Mouse (Mus musculus) liver, adult (tissue): ENCODE data around the gene Poglut1.

Experiments used
- GATA4 ChIP-seq: IDR thresholded peaks from 2 replicates; pipeline ENCODE4 v1.6.1; 2014; ENCODE audit warnings: mild to moderate bottlenecking, low read length; ENCODE audit not compliant: insufficient replicate concordance

Gene Poglut1

GRCm38 (mm10) chr16:38549479-38550396 is at the start of gene Poglut1:
Gene Poglut1, minus strand, starts transcription at chr16:38550258.
- no peak for TF ChIP-seq GATA4

GRCm38 (mm10) chr16:38598986-38599680 is 49.1 kb upstream of the Poglut1 start:
- TF ChIP-seq GATA4: no peak

GRCm38 (mm10) chr16:38596651-38597050 is 46.6 kb upstream of the Poglut1 start:
- no peak for TF ChIP-seq GATA4

- TF ChIP-seq GATA4: no peak
Measured at GRCm38 (mm10) chr16:38596099-38596498, 46.0 kb upstream of the Poglut1 start.

- no peak for TF ChIP-seq GATA4
Measured at GRCm38 (mm10) chr16:38594435-38594834, 44.4 kb upstream of the Poglut1 start.

- no peak for TF ChIP-seq GATA4
Measured at GRCm38 (mm10) chr16:38592946-38593345, 42.9 kb upstream of the Poglut1 start.

- TF ChIP-seq GATA4: no peak
Measured at GRCm38 (mm10) chr16:38592026-38592678, 42.1 kb upstream of the Poglut1 start.

GRCm38 (mm10) chr16:38591506-38591905 is 41.4 kb upstream of the Poglut1 start:
- TF ChIP-seq GATA4: no peak

- no peak for TF ChIP-seq GATA4
Measured at GRCm38 (mm10) chr16:38587572-38587971, 37.5 kb upstream of the Poglut1 start.

GRCm38 (mm10) chr16:38587163-38587562 is 37.1 kb upstream of the Poglut1 start:
- no peak for TF ChIP-seq GATA4

GRCm38 (mm10) chr16:38585186-38585585 is 35.1 kb upstream of the Poglut1 start:
- TF ChIP-seq GATA4: no peak

- TF ChIP-seq GATA4: no peak
Measured at GRCm38 (mm10) chr16:38584761-38585160, 34.7 kb upstream of the Poglut1 start.

GRCm38 (mm10) chr16:38571481-38571880 is 21.4 kb upstream of the Poglut1 start:
- no peak for TF ChIP-seq GATA4

GRCm38 (mm10) chr16:38568192-38568591 is 18.1 kb upstream of the Poglut1 start:
- TF ChIP-seq GATA4: no peak

GRCm38 (mm10) chr16:38563516-38563915 is 13.5 kb upstream of the Poglut1 start:
- TF ChIP-seq GATA4: no peak

GRCm38 (mm10) chr16:38562968-38563327 is 12.9 kb upstream of the Poglut1 start:
- TF ChIP-seq GATA4: no peak
